Mouse (Mus musculus): ENCODE measurements around the gene Phip.

Phip gene

DNA sequence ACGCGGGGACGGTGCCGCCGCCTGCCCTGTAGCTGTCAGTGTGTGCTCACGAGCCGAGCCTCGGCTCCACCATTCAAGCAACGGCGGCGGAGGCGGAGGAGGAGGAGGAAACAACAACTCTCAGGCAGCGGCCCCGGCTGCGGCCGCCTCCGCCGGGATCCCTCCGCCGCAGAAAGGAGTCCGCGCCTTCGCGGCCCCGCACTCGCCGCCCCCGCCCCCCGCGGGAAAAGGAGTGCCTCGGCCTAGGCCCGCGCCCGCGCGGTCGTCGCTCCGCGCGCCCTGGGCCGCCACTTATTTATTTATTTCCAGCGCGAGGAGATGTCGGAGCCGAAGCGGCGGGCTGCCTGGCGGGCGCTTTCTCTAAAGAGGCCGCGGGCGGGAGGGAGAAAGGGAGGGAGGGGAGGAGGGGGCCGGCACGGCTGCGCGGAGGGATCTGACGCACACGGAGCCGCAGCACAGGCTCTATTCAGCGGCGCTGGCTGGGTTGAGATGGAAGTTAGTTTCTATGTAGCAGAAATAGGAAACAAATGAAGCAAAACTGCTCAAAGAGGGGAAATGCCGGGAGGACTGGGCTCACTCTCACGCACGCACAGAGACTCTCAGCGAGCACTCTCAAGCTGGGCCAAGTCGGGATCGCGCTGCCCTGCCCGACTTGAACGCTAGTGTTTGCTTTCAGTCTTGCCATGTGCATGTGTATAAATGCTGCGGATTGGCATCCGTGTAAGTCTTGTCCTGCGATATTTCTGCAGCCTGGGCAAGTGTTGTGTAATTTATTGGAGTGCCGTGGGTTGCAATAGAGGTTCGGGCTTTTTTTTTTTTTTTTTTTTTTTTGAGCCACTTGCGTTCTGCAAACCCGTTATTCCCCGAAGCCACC is at the start of gene Phip:
Gene Phip, minus strand, starts transcription at position 175 of the 874 bp plus-strand sequence.
- DNase-seq = peak; percentile 96 to 98

DNA sequence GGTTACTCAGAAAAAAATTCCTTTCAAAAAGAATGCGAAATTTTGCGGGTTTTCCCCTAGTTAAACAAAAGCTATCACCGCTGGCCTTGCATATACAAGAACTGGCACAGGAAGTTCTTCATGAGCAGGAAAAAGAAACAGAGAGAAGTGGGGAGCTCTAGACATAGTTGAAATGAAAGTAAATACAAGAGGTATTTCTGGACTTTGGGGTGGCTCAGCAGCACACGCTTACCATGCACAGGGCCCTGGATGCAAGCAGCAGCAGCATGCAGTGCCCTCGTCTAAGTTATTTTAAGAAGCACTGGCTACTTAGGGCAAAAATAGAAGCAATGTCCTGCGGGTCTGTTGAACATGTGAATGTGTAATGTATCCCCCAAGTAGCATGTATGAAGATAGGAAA is 48.4 kb upstream of the Phip start:
- no peak for DNase-seq

DNA sequence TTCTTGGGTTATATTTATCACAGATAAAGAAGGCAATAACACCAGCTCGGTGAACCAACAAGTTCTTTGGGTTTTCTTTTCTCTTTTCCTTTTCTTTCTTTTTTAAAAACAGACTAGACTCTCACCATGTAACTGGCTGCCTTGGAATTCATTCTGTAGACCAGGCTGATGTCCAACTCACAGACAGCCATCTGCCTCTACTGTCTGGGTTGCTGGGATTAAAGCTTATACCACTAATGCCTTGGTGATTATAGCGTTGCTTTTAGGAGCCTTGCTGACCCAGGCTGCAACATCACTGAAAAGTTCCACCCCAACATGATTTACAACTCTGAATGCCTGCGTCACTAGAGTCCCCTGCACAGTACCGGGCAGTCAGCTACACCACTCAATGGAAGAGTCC is 39.2 kb upstream of the Phip start:
- DNase-seq = no peak

GRCm38 (mm10) chr9:83008306-83008705 is 33.0 kb upstream of the Phip start:
- DNase-seq = no peak

- DNase-seq = no peak
Observed at GRCm38 (mm10) chr9:83001342-83001741, 26.0 kb upstream of the Phip start.

DNA sequence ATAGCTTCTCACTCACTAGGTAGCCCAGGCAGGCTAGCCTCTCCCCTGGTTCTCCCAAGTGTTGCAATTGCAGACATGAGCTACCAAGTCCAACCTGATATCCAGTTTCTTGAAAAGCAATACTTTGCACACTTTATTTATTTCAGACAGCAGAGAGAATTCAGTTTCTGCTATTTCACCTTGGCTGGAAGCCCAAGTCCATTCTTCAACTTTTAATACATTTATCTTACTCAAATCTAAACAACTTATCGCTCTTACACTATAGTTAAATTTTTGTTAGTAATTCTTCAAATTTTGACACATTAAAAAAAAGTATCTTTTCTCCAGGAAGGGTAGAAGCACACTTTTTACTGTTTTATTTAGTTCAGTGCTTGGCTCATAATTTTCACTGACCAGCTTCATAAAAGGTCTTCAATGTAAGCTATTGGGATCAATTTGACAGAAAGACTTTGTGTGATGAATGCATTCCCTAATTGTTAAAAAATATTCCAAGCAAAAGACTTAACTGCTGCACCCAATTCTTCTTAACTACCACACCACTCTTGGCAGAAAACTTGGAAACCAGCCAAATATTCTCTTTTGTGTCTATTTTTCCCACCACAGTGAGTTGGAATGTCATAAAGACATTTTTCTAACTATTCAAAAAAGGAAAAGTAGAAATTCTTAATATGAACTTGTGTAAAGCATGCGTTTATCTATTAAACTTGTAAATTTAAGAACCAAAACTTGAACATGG is 22.6 kb upstream of the Phip start:
- no peak for DNase-seq

GRCm38 (mm10) chr9:82976936-82977335 is 1.6 kb upstream of the Phip start:
- DNase-seq = no peak

DNA sequence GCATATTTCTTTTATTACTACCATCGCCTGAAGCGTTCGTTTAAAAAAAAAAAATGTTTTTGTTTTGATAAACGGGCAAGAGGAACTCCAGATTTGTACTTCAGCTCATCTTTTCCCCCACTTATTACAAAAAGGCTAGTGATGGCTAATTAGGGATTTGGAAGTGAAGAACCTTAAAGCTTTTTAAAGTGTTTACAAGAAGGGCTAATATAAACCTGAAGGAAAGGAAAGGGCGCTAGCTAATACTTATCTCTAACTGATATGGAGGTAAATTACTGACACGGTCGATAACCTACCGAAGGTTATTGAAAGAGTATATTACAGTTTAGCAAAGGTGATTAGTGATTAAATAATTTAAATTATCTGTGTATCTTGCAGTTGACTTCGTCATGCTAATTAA is 903 bp upstream of the Phip start:
- DNase-seq = no peak

DNA sequence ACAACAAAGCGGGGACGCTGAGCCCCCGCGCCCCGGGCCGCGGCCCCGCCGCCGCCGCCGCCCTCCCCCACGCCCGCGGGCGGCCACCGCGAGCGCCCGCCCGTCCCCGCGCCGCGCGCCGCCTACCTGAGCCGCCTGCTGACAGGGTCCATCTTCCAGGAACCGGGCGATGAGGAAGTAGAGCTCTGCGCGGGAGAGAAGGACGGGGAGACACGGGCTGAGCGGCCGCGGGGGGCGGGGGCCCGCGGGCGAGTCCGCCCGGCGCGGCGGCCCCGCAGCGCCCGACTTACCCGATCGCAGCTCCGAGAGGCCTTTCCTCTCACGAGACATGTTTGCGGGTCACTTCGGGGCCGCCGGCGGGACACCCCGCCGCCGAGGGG is 364 bp downstream of the Phip start:
- no peak for DNase-seq

GRCm38 (mm10) chr9:82974187-82974861 is 992 bp downstream of the Phip start:
- DNase-seq = peak; percentile 89 to 95

DNA sequence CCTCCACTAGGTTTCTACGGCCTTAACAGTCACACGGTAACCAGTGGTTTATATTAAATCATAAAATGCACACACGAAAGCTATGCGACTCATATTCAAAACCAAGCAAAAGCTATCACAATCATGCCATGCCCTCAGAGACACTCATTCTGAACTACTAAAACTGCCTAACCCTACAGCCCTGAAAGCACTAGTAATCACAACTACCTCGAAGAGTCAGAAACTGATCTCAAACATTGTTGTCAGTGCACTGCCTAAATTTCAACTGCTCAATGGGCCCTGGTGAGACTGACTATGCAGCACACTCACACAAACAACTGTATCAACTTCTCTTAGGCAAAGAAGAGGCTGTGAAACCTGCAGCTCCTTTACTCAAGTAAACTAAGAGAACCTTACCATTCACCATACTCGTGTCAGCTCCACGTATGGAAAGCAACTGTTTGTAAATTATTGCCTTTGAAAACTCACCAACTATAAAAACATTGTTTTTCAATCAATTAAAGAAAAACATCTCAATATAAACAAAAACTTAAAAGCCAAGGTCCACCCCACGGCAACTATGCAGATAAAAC is 1.9 kb downstream of the Phip start:
- no peak for DNase-seq

DNA sequence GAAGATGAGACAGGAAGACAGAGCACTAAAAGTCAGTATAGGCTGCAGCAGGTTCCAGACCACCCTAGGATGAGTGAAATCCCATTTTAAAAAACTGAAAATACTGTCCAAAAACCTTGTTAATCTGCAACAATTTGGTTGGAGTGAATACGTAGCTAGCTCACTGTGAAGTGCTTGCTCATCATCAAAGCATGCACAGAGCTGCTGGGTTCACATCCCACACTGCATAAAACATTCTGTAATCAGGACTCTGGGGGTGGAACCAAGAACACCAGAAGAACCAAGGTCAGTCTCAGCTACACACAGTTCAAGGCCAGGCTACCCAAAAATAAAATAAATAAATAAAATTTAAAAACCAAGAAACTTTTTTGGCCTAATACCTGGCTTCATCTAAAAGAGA is 3.9 kb downstream of the Phip start:
- DNase-seq = no peak

DNA sequence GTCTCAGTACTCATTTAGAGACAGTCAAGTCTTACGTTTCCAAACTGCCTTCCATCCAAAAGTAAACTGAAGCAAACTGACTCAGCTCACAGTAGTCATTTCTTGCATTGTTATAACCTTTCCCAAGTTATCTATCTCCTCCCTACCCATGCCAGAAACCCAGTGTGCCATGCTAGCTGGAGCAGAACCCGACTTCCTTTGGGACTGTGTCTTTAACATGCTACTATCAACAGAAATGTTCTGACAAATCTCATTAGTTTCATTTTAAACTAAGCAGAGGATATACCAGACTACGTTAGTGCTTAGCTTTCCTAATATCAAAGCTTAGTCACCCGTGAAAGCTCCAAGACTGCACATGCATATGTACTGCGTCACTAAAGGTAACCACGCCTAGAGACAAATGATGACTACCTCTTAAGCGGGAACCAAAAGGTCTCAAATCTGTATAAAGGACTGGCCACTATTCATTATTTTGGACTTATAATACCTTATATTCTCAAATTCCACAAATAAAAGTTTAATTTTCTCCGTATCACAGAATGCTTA is 8.2 kb downstream of the Phip start:
- no peak for DNase-seq

GRCm38 (mm10) chr9:82963981-82964380 is 11.3 kb downstream of the Phip start:
- no peak for DNase-seq

DNA sequence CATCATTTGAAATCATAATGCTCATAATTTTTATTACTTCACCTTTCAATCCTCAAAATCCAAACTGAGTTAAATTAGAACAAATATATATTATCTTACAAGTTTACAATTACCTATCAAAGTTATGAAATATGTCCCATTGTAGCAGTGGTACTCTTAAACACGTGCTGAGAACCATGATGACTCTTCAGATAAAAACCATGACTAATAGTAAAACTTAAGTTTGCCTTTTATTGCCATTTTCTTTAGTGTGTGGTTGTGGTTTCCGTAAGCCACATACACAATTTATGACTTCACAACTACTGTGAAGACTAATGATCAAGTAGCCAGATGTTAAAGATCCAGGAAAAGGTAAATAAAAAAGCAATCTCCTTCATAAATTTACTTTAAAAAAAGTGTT is 14.0 kb downstream of the Phip start:
- DNase-seq = no peak

GRCm38 (mm10) chr9:82955267-82955666 is 20.0 kb downstream of the Phip start:
- DNase-seq = no peak

DNA sequence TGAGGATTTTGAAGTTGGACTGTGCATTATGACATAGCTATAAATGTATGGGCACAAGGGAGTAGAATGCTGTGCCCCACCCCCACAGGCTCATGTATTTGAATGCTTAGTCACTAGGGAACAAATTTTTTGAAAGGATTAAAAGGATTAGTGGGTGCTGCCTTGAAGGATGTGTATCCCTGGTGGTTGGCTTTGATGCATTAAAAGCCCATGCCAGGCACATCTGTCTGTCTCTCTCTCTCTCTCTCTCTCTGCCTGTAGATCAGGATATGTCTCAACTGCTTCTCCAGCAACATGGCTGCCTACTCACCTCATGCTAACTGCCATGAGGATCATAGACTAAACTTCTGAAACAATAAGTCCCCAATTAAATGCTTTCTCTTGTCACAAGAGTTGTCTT is 23.0 kb downstream of the Phip start:
- DNase-seq = no peak

- DNase-seq = no peak
Observed at GRCm38 (mm10) chr9:82951435-82952004, 23.8 kb downstream of the Phip start.

DNA sequence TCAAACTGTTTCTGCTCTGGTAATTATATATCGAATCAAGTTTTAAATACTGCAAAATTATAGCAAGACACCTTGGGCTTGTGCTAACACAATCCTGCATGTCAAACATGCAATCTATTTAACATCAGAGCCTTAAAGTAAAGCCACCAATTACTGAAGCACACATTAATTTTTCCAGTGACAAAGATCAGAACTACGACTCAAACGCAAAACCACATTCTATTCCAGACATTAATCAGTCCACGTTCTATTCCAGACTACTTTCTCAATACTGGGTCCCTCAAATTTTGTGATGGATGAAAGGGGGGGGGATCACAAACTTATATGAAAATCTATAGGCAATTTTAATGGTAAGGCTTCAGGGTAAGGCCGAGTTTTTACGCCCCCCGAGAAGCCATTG is 68.1 kb downstream of the Phip start:
- DNase-seq = no peak

GRCm38 (mm10) chr9:82888645-82889044 is 86.7 kb downstream of the Phip start:
- no peak for DNase-seq

- no peak for DNase-seq
Observed at GRCm38 (mm10) chr9:82884177-82884576, 91.1 kb downstream of the Phip start.

GRCm38 (mm10) chr9:82877078-82877477 is 98.2 kb downstream of the Phip start:
- DNase-seq = no peak

DNA sequence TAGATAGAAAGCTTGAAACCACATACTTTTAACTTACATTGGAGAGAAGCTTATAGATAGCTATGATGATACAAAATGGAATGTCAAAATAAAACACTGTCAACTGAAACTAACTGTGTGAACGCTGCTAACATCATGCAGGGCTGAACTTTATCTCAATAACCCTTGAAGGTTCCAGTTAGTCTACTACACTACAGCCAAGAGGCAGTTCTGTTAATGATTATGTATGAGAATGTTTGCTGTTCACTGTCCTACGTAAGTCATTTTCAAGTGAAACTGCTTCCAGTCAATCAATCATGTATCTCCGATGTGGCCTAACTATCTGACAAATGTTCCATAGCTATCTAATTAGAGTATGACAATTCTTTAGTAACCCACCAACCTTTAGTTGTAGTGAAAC is 107.6 kb downstream of the Phip start:
- no peak for DNase-seq

Measured in lung, postnatal 4 days (tissue).